Mouse (Mus musculus): ENCODE data around the gene Astn2. TPM values are rescaled to one million over a fixed set of nuclear protein-coding genes. Genes with fewer than 3 reads are reported as not detected.

Astn2 gene
- not detected for polyA plus RNA-seq (2017; shearing (Covaris generic))

- ATAC-seq: no peak
Measured at GRCm38 (mm10) chr4:66404201-66404711, at the start of gene Astn2. Gene Astn2, minus strand, starts transcription at chr4:66404611.

GRCm38 (mm10) chr4:66450115-66450514, 45.7 kb upstream of the Astn2 start:
- no peak for ATAC-seq

GRCm38 (mm10) chr4:66431256-66431655, 26.8 kb upstream of the Astn2 start:
- no peak for ATAC-seq

GRCm38 (mm10) chr4:66425804-66426203, 21.4 kb upstream of the Astn2 start:
- no peak for ATAC-seq

GRCm38 (mm10) chr4:66414778-66415177, 10.4 kb upstream of the Astn2 start:
- no peak for ATAC-seq

- ATAC-seq: no peak
Measured at GRCm38 (mm10) chr4:66405086-66405485, 675 bp upstream of the Astn2 start.

GRCm38 (mm10) chr4:66403708-66404200, 657 bp downstream of the Astn2 start:
- ATAC-seq: no peak

- ATAC-seq: no peak
Measured at GRCm38 (mm10) chr4:66403116-66403707, 1.2 kb downstream of the Astn2 start.

- no peak for ATAC-seq
Measured at GRCm38 (mm10) chr4:66402611-66403010, 1.8 kb downstream of the Astn2 start.

GRCm38 (mm10) chr4:66401186-66401681, 3.2 kb downstream of the Astn2 start:
- no peak for ATAC-seq

GRCm38 (mm10) chr4:66399066-66399465, 5.3 kb downstream of the Astn2 start:
- no peak for ATAC-seq

- ATAC-seq: no peak
Measured at GRCm38 (mm10) chr4:66397216-66397615, 7.2 kb downstream of the Astn2 start.

GRCm38 (mm10) chr4:66393294-66393693, 11.1 kb downstream of the Astn2 start:
- no peak for ATAC-seq

- no peak for ATAC-seq
Measured at GRCm38 (mm10) chr4:66390480-66390879, 13.9 kb downstream of the Astn2 start.

GRCm38 (mm10) chr4:66378586-66378985, 25.8 kb downstream of the Astn2 start:
- no peak for ATAC-seq

- no peak for ATAC-seq
Measured at GRCm38 (mm10) chr4:66370557-66371071, 33.8 kb downstream of the Astn2 start.

- ATAC-seq: no peak
Measured at GRCm38 (mm10) chr4:66365500-66365899, 38.9 kb downstream of the Astn2 start.

- ATAC-seq: no peak
Measured at GRCm38 (mm10) chr4:66344632-66345031, 59.8 kb downstream of the Astn2 start.

GRCm38 (mm10) chr4:66337443-66337842, 67.0 kb downstream of the Astn2 start:
- ATAC-seq: no peak

GRCm38 (mm10) chr4:66330600-66331285, 73.7 kb downstream of the Astn2 start:
- ATAC-seq: no peak

- no peak for ATAC-seq
Measured at GRCm38 (mm10) chr4:66321051-66321450, 83.4 kb downstream of the Astn2 start.

- ATAC-seq: no peak
Measured at GRCm38 (mm10) chr4:66314806-66315484, 89.5 kb downstream of the Astn2 start.

GRCm38 (mm10) chr4:66312733-66313132, 91.7 kb downstream of the Astn2 start:
- no peak for ATAC-seq

Measured in activated CD4-positive, CD25-positive, alpha-beta regulatory T cell, adult 4 months (primary cell).